Mouse (Mus musculus) spleen, adult 2 months (tissue): Measurements from ENCODE around the gene Epm2aip1. TPM values are rescaled to one million over a fixed set of nuclear protein-coding genes. Genes with fewer than 3 reads are reported as not detected.

ENCODE experiments used
- DNase-seq, 2 experiments: peaks; one replicate each; pipeline versions ENCODE4 v3.0.0 to v3.0.0-alpha.2; 2012 to 2021; ENCODE audit warnings: low spot score in 2 of 2, low read depth in 1 of 2
- H3K27ac ChIP-seq: fragments of 200-500 bp; 2 replicates; pipeline ENCODE4 v1.5.1; 2012; ENCODE audit warnings: low read length, inconsistent platforms; ENCODE audit not compliant: insufficient read depth
- H3K27me3 ChIP-seq: fragments of 200-500 bp; 2 replicates; pipeline ENCODE4 v1.6.1; 2012; ENCODE audit warnings: mild to moderate bottlenecking, moderate library complexity, low read length, inconsistent platforms; ENCODE audit not compliant: control insufficient read depth, insufficient read depth
- H3K36me3 ChIP-seq: fragments of 200-500 bp; 2 replicates; pipeline ENCODE4 v1.6.1; 2012; ENCODE audit warnings: mild to moderate bottlenecking, low read length, inconsistent platforms; ENCODE audit not compliant: control insufficient read depth, insufficient read depth
- H3K4me1 ChIP-seq: fragments of 200-500 bp; 2 replicates; pipeline ENCODE4 v1.6.1; 2011; ENCODE audit warnings: inconsistent platforms; ENCODE audit not compliant: control insufficient read depth, insufficient read depth, insufficient read length
- H3K4me3 ChIP-seq: fragments of 200-500 bp; 2 replicates; pipeline ENCODE4 v1.5.1; 2011; ENCODE audit warnings: mild to moderate bottlenecking, inconsistent platforms; ENCODE audit not compliant: insufficient read depth, insufficient read length; ENCODE audit errors: extremely low read depth
- CTCF ChIP-seq: fragments of 200-500 bp; IDR thresholded peaks from 2 replicates; pipeline ENCODE4 v1.5.1; 2011; ENCODE audit warnings: mild to moderate bottlenecking, inconsistent platforms; ENCODE audit not compliant: insufficient read depth, insufficient read length, insufficient replicate concordance; ENCODE audit errors: extremely low read depth
- POLR2A ChIP-seq: fragments of 200-500 bp; IDR thresholded peaks from 2 replicates; pipeline ENCODE4 v1.6.1; 2011; ENCODE audit warnings: low read depth, low read length, inconsistent platforms
- WGBS: fragments of 180-500 bp; shearing (Covaris S2); methylation state at CpG from one replicate; pipeline ENCODE4 v1.1.7; 2018; 5-methylcytosine and 5-hydroxymethylcytosine counted together
- polyA plus RNA-seq: library from polyadenylated mRNA; depleted of rRNA; stranded (reverse); fragments of >200 nt; gene quantifications from 2 replicates; pipeline ENCODE4 v1.2.3, GENCODE M21; 2012; rRNA removed

Gene Epm2aip1
- polyA plus RNA-seq, 1 experiment = 5.0 TPM

GRCm38 (mm10) chr9:111311843-111312441, 40.2 kb downstream of the Epm2aip1 start:
- DNase-seq = no peak
- Histone ChIP-seq H3K4me1 (peaks cover 7% of the 10 kb centered on the region; the same call in 1 of the 2 replicates), H3K27me3 (peaks cover 25% of the 10 kb centered on the region), H3K36me3 (no peaks in the 10 kb centered on the region), H3K27ac (no peak overlapping the region), H3K4me3 (no peak overlapping the region)
- TF ChIP-seq CTCF (no peak), POLR2A (no peak)
- WGBS = 5% methylated on average over 81 of the region's 98 CpGs

- TF ChIP-seq POLR2A (no peak), CTCF (no peak)
- peaks cover 25% of the 10 kb centered on the region for H3K27me3 ChIP-seq
- 2% methylated on average over 52 of the region's 59 CpGs for WGBS
- no peaks in the 10 kb centered on the region for H3K36me3 ChIP-seq
- H3K27ac ChIP-seq = no peak overlapping the region
- no peak for DNase-seq
- no peak overlapping the region for H3K4me3 ChIP-seq
- H3K4me1 ChIP-seq = peaks cover 7% of the 10 kb centered on the region; the same call in 1 of the 2 replicates
These were observed 40.9 kb downstream of the Epm2aip1 start for GRCm38 (mm10) chr9:111312442-111313141.

DNA sequence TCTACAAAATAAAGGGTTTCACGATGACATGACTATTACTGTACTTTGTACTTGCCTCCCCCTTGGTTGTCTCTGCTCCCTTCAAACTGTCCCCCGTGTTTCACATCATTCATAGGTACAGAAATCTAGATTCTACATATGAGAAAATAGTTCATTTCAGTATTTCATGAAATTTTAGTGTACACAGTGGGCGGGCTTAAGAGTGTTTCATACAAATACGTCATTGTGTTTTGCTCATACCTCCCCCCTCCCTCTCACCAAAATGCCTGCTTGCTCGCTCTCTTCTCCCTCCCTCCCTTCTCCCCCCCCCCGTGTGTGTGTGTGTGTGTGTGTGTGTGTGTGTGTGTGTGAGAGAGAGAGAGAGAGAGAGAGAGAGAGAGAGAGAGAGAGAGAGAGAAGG, 41.6 kb downstream of the Epm2aip1 start:
- H3K4me1 ChIP-seq = peaks cover 7% of the 10 kb centered on the region; the same call in 1 of the 2 replicates
- 10% methylated on average over 5 of the region's 6 CpGs for WGBS
- no peak overlapping the region for H3K4me3 ChIP-seq
- no peak for TF ChIP-seq POLR2A
- no peak for TF ChIP-seq CTCF
- H3K36me3 ChIP-seq = no peaks in the 10 kb centered on the region
- no peak overlapping the region for H3K27ac ChIP-seq
- peaks cover 25% of the 10 kb centered on the region for H3K27me3 ChIP-seq
- DNase-seq = no peak

GRCm38 (mm10) chr9:111313793-111314192, 42.1 kb downstream of the Epm2aip1 start:
- Histone ChIP-seq H3K4me3 (no peak overlapping the region), H3K4me1 (peaks cover 7% of the 10 kb centered on the region; the same call in 1 of the 2 replicates), H3K27me3 (peaks cover 25% of the 10 kb centered on the region), H3K36me3 (no peaks in the 10 kb centered on the region), H3K27ac (no peak overlapping the region)
- 22% methylated on average over 5 of the region's 5 CpGs for whole genome bisulfite sequencing
- DNase-seq = no peak
- TF ChIP-seq POLR2A (no peak), CTCF (no peak)

- 35% methylated on average over 5 of the region's 5 CpGs for WGBS
- H3K36me3 ChIP-seq = no peaks in the 10 kb centered on the region
- H3K4me3 ChIP-seq = no peak overlapping the region
- peak in 1 of 2 experiments; percentile 13 for DNase-seq
- peak; percentile 30; the same call in 1 of the 2 replicates for TF ChIP-seq CTCF
- no peak for TF ChIP-seq POLR2A
- peaks cover 25% of the 10 kb centered on the region for H3K27me3 ChIP-seq
- peaks cover 7% of the 10 kb centered on the region; the same call in 1 of the 2 replicates for H3K4me1 ChIP-seq
- no peak overlapping the region for H3K27ac ChIP-seq
These were observed 42.5 kb downstream of the Epm2aip1 start for GRCm38 (mm10) chr9:111314219-111314618.

DNA sequence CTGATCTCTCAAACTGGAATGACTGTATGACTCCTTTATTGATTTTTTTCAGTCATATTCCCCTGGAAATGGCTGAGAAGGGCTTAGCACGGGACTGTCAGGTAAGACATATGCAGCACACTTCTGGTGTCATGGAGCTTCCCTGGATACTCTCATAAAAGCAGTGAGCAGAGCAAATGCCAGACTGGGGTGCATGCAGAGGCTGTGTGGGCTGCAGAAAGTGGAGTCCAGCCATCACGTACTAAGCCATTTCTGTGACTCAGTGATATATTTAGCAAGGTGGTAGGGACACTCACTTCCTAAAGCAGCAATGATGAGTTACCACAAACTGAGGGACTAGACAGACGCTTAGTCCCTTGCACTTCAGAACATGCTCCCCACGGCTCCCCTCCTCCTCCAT, 49.2 kb downstream of the Epm2aip1 start:
- H3K36me3 ChIP-seq = no peaks in the 10 kb centered on the region
- no peak for TF ChIP-seq POLR2A
- TF ChIP-seq CTCF = no peak
- no peak for DNase-seq
- H3K4me1 ChIP-seq = no peaks in the 10 kb centered on the region
- H3K4me3 ChIP-seq = no peak overlapping the region
- no peak overlapping the region for H3K27ac ChIP-seq
- 72% methylated on average over 4 of the region's 4 CpGs for WGBS
- H3K27me3 ChIP-seq = 0 out of 2 replicates have a peak, but pooled peaks cover 2% of the 10 kb centered on the region

GRCm38 (mm10) chr9:111324881-111325280, 53.2 kb downstream of the Epm2aip1 start:
- no peak overlapping the region for H3K27ac ChIP-seq
- WGBS = 80% methylated on average over 2 of the region's 2 CpGs
- TF ChIP-seq POLR2A (no peak), CTCF (no peak)

More at GRCm38 (mm10) chr9:111324881-111325280, 53.2 kb downstream of the Epm2aip1 start:
- Histone ChIP-seq H3K36me3 (no peaks in the 10 kb centered on the region), H3K27me3 (no peaks in the 10 kb centered on the region; the same call in 1 of the 2 replicates), H3K4me1 (no peaks in the 10 kb centered on the region), H3K4me3 (no peak overlapping the region)
- DNase-seq = no peak

Other genes starting within 250 kb of the Epm2aip1 start
- 5.3 and 5.4 TPM in 2 replicates for gene Ccrl2, start 214.4 kb upstream of the Epm2aip1 start, polyA plus RNA-seq
- gene Lrrfip2, start 154.3 kb upstream of the Epm2aip1 start, polyA plus RNA-seq = 5.3 and 6.4 TPM in 2 replicates
- 11.7 and 14.0 TPM in 2 replicates for gene Mlh1, start 138 bp upstream of the Epm2aip1 start, polyA plus RNA-seq
- not detected in 2 replicates for gene Trank1, start 39.8 kb downstream of the Epm2aip1 start, polyA plus RNA-seq
- 0.05 TPM in 1 of 2 replicates, not detected in the other for gene Dclk3, start 167.2 kb downstream of the Epm2aip1 start, polyA plus RNA-seq